In genomic region chr6:145112865-145113264, GRCm38 (mm10) we compare ENCODE assay signal across 12 mouse cellular contexts. TPM values are rescaled to one million over a fixed set of nuclear protein-coding genes. Genes with fewer than 3 reads are reported as not detected.
A peak's percentile ranks its signal among the peaks of the same experiment; 100 is the strongest.
DNase-seq lines count a peak whose midpoint lies in the region.
"Had no signal": no experiment of that assay in that cellular context is flagged by ENCODE, and none has a peak within 500 bp of the region (broad histone marks: within the 10 kb centered on the region; RNA-seq: fewer than 3 reads in every experiment).

No protein-coding gene starts in this region.

- intact Hi-C loops in heart, postnatal 36 days (cut with DNase I): no loop called here
- intact Hi-C loops in left cerebral cortex, postnatal 36 days (cut with DNase I): no loop called here

- peak; percentile 57 for DNase-seq in ovary, adult 18-20 months (ENCODE audit: low spot score)
- no peak for DNase-seq in ovary, postnatal 10 days (ENCODE audit: low spot score)
- DNase-seq in adipocyte (ENCODE audit: low spot score): peak; percentile 22
- peak; percentile 51 for DNase-seq in adrenal gland, postnatal 10 days
- DNase-seq in induced T-regulatory cell, adult 2 months (ENCODE audit: low read depth): peak; percentile 56
- no peak for DNase-seq in heart, postnatal 36 days
- no peak for DNase-seq in left cerebral cortex, postnatal 36 days (ENCODE audit: low spot score in 2 of 2)
- DNase-seq: cerebellum, adult 2 months; cerebellum, postnatal 10 days; gastrocnemius, postnatal 36 days; heart, adult 11 months; heart, postnatal 10 days had no signal

RNA-seq across cellular contexts. Expression of gene Lrmp, which starts 2.6 kb away (rescaled TPM):
- total RNA-seq in adrenal gland, postnatal 10 days (2021): 1 to 10 TPM; 5.8 to 7.4 TPM
- 1 to 10 TPM; 1.5 to 1.7 TPM for total RNA-seq in heart, postnatal 36 days (2021)
- total RNA-seq in left cerebral cortex, postnatal 36 days (2021): 1 to 10 TPM; 2.0 to 4.3 TPM

RNA-seq across cellular contexts. Expression of gene Bcat1, which starts 36.9 kb away (rescaled TPM):
- total RNA-seq in adrenal gland, postnatal 10 days (2021): 1 to 10 TPM; 7.5 to 7.6 TPM
- total RNA-seq in heart, postnatal 36 days (2021): 1 to 10 TPM in 1 of 2 experiments, under 1 TPM in 1; 0.69 to 1.5 TPM
- total RNA-seq in left cerebral cortex, postnatal 36 days (2021): 10 to 100 TPM; 81.0 to 83.1 TPM

Comparison
In these comparisons a context has a peak if more than half of its experiments do, and no peak if none do; other contexts are left out.
1. DNase-seq: peak in ovary, adult 18-20 months (single experiment), adipocyte (single experiment), adrenal gland, postnatal 10 days (single experiment) and induced T-regulatory cell, adult 2 months (single experiment); none in ovary, postnatal 10 days (single experiment), heart, postnatal 36 days (0 of 2) and left cerebral cortex, postnatal 36 days (0 of 2).
2. RNA of gene Bcat1, which starts 36.9 kb away (total RNA-seq): 81.0 to 83.1 TPM in left cerebral cortex, postnatal 36 days; 7.5 to 7.6 TPM in adrenal gland, postnatal 10 days and 0.69 to 1.5 TPM in heart, postnatal 36 days; every median in the first group is over 4 times any median in the second.